In the genomic region with DNA sequence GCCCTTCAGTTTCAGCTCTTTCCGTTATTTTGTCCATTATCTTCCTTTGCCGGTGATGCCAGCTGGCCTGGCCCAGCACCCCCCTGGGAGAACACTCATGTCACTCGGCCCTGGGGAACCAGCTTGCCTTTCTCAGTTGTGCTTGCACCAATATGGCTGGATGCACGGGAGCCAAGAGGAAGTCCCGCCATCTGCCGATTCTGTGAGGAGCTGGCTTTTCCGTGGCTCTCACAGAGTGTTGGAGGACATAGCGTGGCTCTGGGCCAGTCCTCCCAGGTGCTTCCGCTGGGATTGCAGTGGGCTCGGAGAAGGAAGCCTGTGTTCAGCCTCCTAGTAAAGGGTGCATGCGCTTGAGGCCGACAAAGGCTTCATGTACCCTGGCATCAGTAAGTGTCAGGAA, we compare ENCODE assay signal across 7 mouse cellular contexts. TPM values are rescaled to one million over a fixed set of nuclear protein-coding genes. Genes with fewer than 3 reads are reported as not detected.
A peak's percentile ranks its signal among the peaks of the same experiment; 100 is the strongest.
DNase-seq lines count a peak whose midpoint lies in the region; ATAC-seq lines count a peak whose summit lies in the region.

No protein-coding gene starts in this region.

- H3K4me1 ChIP-seq in limb, embryonic 10.5 days = 0 out of 2 replicates have a peak, but pooled peaks cover 3% of the 10 kb centered on the region

- H3K9me3 ChIP-seq in limb, embryonic 10.5 days (replicated peaks) = no peaks in the 10 kb centered on the region

- H3K27ac ChIP-seq in limb, embryonic 10.5 days = no peak overlapping the region

- no peaks in the 10 kb centered on the region for H3K27me3 ChIP-seq in limb, embryonic 10.5 days (ENCODE audit: low read depth, poor library complexity, severe bottlenecking)

- no peak overlapping the region for H3K4me3 ChIP-seq in limb, embryonic 10.5 days

- H3K36me3 ChIP-seq in limb, embryonic 10.5 days = no peaks in the 10 kb centered on the region

- DNase-seq in brain, adult 2 months (ENCODE audit: low read depth, low spot score) = peak; percentile 99
- DNase-seq in cerebellum, adult 8-10 months = peak; percentile 97
- peak; percentile 24 for DNase-seq in heart, postnatal 4 days
- peak; percentile 96 for DNase-seq in left cerebral cortex, postnatal 4 days
- no peak for DNase-seq in spleen, postnatal 10 days (ENCODE audit: low spot score in 2 of 2)
- DNase-seq in limb, embryonic 10.5 days (ENCODE audit: low spot score) = no peak

- ATAC-seq in erythroblast, adult 5-6 weeks (replicated peaks; ENCODE audit: low FRiP score, poor library complexity, severe bottlenecking) = no peak

- WGBS in limb, embryonic 10.5 days = 93% methylated on average over 12 of the region's 12 CpGs

- intact Hi-C loops in left cerebral cortex, postnatal 4 days (cut with DNase I) = loop anchor here (10.0 kb wide), 1 partner anchor 367 kb away; no protein-coding TSS in a partner anchor

RNA-seq across cellular contexts. Expression of gene Cemip2, which starts 36.0 kb away (rescaled TPM):
- 10 to 100 TPM; 47.6 to 53.6 TPM for total RNA-seq in heart, postnatal 4 days (2021)
- total RNA-seq in left cerebral cortex, postnatal 4 days (2021) = 10 to 100 TPM; 27.9 to 28.3 TPM
- total RNA-seq in erythroblast, adult 5-6 weeks (2015; ENCODE audit: low replicate concordance) = 1.5 and 5.0 TPM in 2 replicates
- 5.2 and 6.0 TPM in 2 replicates for total RNA-seq in erythroblast, adult 5-6 weeks (2017; ENCODE audit: low replicate concordance)
- 39.3 and 51.7 TPM in 2 replicates for polyA plus RNA-seq in limb, embryonic 10.5 days (2016; fragmentation: Nextera tagmentation; extraction: Ambion mirVana)

Comparison
In these comparisons a context has a peak if more than half of its experiments do, and no peak if none do; other contexts are left out.
1. DNase-seq: peak in brain, adult 2 months (single experiment), cerebellum, adult 8-10 months (single experiment), heart, postnatal 4 days (single experiment) and left cerebral cortex, postnatal 4 days (single experiment); none in spleen, postnatal 10 days (0 of 2) and limb, embryonic 10.5 days (single experiment).
2. RNA of gene Cemip2, which starts 36.0 kb away (total RNA-seq): 47.6 to 53.6 TPM in heart, postnatal 4 days and 27.9 to 28.3 TPM in left cerebral cortex, postnatal 4 days; 1.5 to 6.0 TPM in erythroblast, adult 5-6 weeks; every median in the first group is over 4 times any median in the second.